Mouse (Mus musculus) thymus, postnatal 4 days (tissue): ENCODE measurements around the gene Lcn4.

Experiments used
- DNase-seq: peaks from one replicate; pipeline ENCODE4 v3.0.0; 2021

Gene Lcn4

GRCm38 (mm10) chr2:26671182-26671581 lies at the start of gene Lcn4:
Gene Lcn4 (minus strand): TSS chr2:26671282.
- no peak for DNase-seq

- no peak for DNase-seq
Observed at GRCm38 (mm10) chr2:26686171-26686675, 15.1 kb upstream of the Lcn4 start.

DNA sequence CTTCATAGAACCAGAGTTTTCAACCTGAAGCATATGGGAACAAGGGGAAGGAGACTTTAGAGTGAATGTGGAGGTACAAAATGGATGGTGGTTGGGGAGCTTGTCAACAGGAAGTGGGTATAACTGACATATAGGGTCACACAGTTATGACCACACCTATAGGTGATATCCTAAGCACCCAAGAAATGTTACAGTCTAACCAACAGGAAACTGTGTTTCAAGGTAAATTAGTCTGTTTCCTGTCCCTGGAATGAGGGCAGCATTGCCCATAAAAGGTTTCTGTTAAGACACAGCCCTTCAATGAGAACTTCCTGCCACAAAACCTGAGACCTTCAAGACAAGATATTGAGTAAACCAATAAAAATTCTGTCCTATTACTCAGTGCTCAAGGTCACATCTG lies 2.3 kb downstream of the Lcn4 start:
- DNase-seq, result peak; percentile 19

GRCm38 (mm10) chr2:26663551-26663950 lies 7.5 kb downstream of the Lcn4 start:
- DNase-seq, result peak; percentile 88

DNA sequence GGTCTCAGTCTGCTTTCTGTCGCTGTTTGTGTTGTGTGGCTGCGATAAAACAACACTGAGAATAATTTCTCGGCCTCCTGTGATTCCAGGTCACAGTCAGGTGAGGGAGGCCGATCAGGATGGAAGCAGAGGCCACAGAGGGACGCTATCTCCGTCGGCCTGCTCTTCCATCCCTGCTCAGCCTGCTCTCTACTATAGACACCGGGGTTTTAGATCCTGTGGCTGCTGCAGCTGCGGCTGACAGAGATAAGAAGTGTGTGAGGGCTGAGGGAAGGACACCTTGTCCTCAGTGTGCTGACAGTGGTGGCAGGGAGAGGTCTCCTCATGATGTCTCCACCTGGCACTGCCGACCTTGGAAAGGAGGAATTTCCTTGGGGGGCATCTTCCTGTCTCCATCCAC lies 8.0 kb downstream of the Lcn4 start:
- peak; percentile 32 for DNase-seq

GRCm38 (mm10) chr2:26662509-26662882 lies 8.6 kb downstream of the Lcn4 start:
- no peak for DNase-seq

DNA sequence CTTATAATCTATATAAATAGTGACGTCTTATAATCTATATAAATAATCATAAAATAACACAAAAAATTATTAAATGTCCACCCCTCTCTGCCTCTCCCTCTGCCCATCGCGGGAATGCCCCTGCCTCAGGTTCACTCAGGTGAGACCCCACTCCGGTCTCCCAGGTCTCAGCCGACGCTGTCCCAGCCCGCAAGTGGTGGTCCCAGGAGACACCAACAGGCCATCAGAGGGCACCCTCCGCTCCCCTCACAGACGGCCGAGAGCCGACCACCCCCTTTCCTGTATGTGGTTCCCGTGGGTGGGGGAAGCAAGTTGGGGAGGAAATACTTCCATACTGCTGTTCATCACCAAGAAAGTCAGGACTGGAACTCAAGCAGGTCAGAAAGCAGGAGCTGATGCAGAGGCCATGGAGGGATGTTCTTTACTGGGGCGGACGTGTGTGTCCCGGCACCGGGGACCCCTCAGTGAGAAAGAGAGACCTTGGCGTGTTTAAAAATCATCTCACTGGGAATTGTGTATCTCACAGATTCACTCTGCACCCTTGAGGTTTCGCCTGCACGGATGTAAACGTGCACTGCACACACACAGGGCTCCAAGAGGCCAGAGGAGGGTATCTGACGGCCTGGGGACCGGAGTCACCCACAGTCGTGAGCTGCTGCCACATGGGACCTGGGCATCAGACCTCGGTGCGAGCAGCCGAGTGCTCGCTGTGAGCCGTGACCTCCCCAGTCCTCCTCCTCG lies 9.1 kb downstream of the Lcn4 start:
- peak; percentile 45 for DNase-seq

DNA sequence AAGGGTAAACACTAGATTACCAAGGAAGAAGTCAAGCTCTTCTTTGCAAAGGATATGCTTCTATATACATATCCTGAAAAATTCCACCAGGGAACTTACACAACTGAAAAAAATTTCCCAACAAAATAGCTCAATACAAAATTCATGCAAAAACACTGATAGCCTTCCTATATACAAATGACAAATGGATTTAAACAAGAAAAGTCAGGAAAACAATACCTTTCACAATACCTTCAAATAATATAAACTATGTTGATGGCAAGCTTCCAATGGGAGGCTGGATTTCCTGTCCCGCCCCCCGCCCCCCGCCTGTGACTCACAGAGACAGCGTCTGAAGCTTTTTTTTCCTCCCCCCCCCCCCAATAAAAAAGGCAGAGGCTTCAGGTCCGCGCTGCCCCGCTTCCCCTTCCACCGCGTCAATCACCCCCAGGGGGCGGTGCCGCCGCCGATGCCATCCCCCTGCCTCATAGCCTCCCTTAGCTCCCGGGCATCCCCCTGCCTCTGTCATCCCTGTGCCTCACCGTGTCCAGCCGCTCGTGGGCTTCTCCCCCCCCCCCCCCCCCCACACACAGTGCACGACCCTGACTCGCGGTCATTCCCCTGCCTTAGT lies 9.8 kb downstream of the Lcn4 start:
- peak; percentile 78 for DNase-seq

DNA sequence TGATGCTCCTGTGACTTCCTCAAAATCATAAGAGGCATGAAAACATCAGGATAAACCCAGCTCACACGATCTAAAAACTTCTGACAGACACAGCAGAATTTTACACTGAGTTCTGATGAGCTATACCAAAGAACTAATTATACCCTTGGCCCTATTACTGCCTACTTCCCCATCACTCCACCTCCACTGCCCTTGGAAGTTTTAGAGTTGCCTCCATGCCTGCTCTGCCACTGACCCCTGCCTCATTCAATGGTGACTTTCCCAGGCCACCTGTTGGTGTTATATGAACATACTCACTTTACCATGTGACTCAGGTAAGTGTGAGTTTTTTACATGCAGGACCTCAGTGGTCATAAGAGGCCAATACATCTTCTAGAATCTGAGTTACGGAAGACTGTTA lies 13.7 kb downstream of the Lcn4 start:
- no peak for DNase-seq

GRCm38 (mm10) chr2:26654687-26655086 lies 16.4 kb downstream of the Lcn4 start:
- DNase-seq, result no peak

- DNase-seq, result peak; percentile 82
Observed at GRCm38 (mm10) chr2:26646643-26647293, 24.3 kb downstream of the Lcn4 start.

- peak; percentile 81 for DNase-seq
Observed at GRCm38 (mm10) chr2:26643942-26644341, 27.1 kb downstream of the Lcn4 start.

DNA sequence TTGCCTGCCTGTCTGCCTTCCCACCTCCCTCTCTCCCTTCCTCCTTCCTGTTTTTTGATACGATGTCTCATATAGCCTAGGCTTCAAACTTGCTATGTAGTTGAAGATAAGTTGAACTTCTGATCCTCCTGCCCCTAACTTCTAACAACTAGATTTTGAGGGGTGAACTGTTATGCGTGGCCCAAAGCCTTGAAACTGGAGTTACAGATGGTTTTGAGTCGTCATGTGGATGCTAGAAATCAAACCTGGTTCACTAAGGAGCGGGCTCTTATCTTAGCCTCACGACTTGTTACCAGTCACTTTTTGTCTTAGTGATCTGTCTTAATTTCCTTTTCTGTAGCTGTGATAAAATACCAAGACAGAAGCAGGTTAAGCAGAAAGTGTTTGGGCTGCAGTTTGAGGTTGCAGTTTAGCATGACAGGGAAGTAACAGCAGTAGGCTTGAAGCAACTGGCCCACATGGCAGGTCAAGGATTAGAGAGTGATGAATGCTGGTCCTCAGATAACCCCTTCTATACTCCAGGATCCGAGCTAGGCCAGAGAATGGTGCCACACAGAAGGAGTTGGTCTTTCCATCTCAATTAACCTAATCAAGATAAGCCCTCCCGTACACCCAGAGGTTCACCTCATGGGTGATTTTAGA lies 30.0 kb downstream of the Lcn4 start:
- no peak for DNase-seq

GRCm38 (mm10) chr2:26639838-26640830 lies 30.9 kb downstream of the Lcn4 start:
- DNase-seq, result peak; percentile 99

GRCm38 (mm10) chr2:26639083-26639482 lies 32.0 kb downstream of the Lcn4 start:
- peak; percentile 78 for DNase-seq

DNA sequence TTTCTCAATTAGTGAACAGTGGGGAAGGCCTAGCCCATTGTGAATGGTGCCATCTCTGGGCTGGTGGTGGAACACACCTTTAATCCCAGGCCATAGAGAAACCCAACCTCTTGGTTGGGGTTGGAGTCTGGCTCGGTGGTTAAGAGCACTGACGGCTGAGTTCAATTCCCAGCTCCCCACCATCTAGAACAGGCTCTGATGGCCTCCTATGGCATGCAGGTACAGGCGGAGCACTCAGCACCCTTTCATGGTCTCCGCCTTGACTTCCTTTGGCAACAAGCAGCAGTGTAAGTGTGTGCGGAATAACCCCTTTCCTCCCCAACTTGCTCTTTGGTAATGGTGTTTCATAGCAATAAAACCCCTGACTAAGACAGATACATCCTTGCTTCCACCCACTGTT lies 32.5 kb downstream of the Lcn4 start:
- DNase-seq, result no peak

GRCm38 (mm10) chr2:26638039-26638438 lies 33.0 kb downstream of the Lcn4 start:
- DNase-seq, result no peak

GRCm38 (mm10) chr2:26637316-26637932 lies 33.7 kb downstream of the Lcn4 start:
- no peak for DNase-seq

GRCm38 (mm10) chr2:26636325-26636635 lies 34.8 kb downstream of the Lcn4 start:
- DNase-seq, result no peak

GRCm38 (mm10) chr2:26635489-26636324 lies 35.4 kb downstream of the Lcn4 start:
- no peak for DNase-seq
